Mouse (Mus musculus) bone marrow, adult 2 months (tissue): ENCODE measurements at regions not wholly inside any gene's neighbourhood (a gene's known extent, or its start where the extent isn't known, plus 50 kb on each side); places are given as distances from the start of the nearest gene placed in this dataset.

Source experiments
- CTCF ChIP-seq: fragments of 200-500 bp; IDR thresholded peaks from 2 replicates; pipeline ENCODE4 v1.5.1; 2011; ENCODE audit warnings: low read length, control low read depth; ENCODE audit not compliant: control insufficient read depth, insufficient read depth
- POLR2A ChIP-seq: fragments of 200-500 bp; IDR thresholded peaks from 2 replicates; pipeline ENCODE4 v1.6.1; 2011; ENCODE audit warnings: low read depth, mild to moderate bottlenecking, control low read depth, low read length, borderline replicate concordance; ENCODE audit not compliant: control insufficient read depth

GRCm38 (mm10) chr11:64655162-64655561 is 218.7 kb upstream of the F930015N05Rik start:
- no peak for TF ChIP-seq CTCF
- no peak for TF ChIP-seq POLR2A
